Mouse (Mus musculus) small intestine, adult 2 months (tissue): ENCODE results near the gene Klf13.

Source experiments
- CTCF ChIP-seq: fragments of 200-500 bp; IDR thresholded peaks from 2 replicates; pipeline ENCODE4 v1.5.1; 2012; ENCODE audit warnings: low read depth, mild to moderate bottlenecking, control low read depth, inconsistent platforms, low read length, moderate library complexity, mixed read lengths; ENCODE audit not compliant: insufficient replicate concordance, insufficient read length; ENCODE audit errors: extremely low read depth
- POLR2A ChIP-seq: fragments of 200-500 bp; IDR thresholded peaks from 2 replicates; pipeline ENCODE4 v1.6.1; 2012; ENCODE audit warnings: low read depth, mild to moderate bottlenecking, control low read depth, inconsistent platforms, low read length, moderate library complexity

- TF ChIP-seq CTCF (no peak), POLR2A (no peak)
These were observed 62.1 kb downstream of the Klf13 start for GRCm38 (mm10) chr7:63876640-63877039.
